Mouse (Mus musculus) stomach, embryonic 15.5 days (tissue): ENCODE data around the gene Myoz1. TPM values are rescaled to one million over a fixed set of nuclear protein-coding genes. Genes with fewer than 3 reads are reported as not detected.
"Not testable (repeated sequence)": the region's sequence is repeated elsewhere in the genome, so short reads cannot be mapped to it uniquely, and the experiment has no call there.

ENCODE experiments used
- ATAC-seq: fragments of 200-750 bp; cut with Nextera tagmentation; 2 replicates; pipeline ENCODE4 v1.8.0; 2017; ENCODE audit warnings: low read depth, moderate number of reproducible peaks, moderate TSS enrichment; ENCODE audit not compliant: insufficient read depth, low FRiP score
- H3K27ac ChIP-seq: fragments of 300-500 bp; sonication (generic); 2 replicates; pipeline ENCODE4 v1.5.1; 2015; ENCODE audit warnings: mild to moderate bottlenecking, inconsistent platforms
- H3K27me3 ChIP-seq: fragments of 300-500 bp; sonication (generic); replicated peaks from 2 replicates; pipeline ENCODE4 v1.6.1; 2015; ENCODE audit warnings: inconsistent platforms
- H3K36me3 ChIP-seq: fragments of 300-500 bp; sonication (generic); 2 replicates; pipeline ENCODE4 v1.6.1; 2015; ENCODE audit warnings: inconsistent platforms
- H3K4me1 ChIP-seq: fragments of 300-500 bp; sonication (generic); 2 replicates; pipeline ENCODE4 v1.6.1; 2015; ENCODE audit warnings: inconsistent platforms
- H3K4me2 ChIP-seq: fragments of 300-500 bp; sonication (generic); 2 replicates; pipeline ENCODE4 v1.6.1; 2015; ENCODE audit warnings: mild to moderate bottlenecking, inconsistent platforms
- H3K4me3 ChIP-seq: fragments of 300-500 bp; sonication (generic); replicated peaks from 2 replicates; pipeline ENCODE4 v1.5.1; 2015; ENCODE audit warnings: inconsistent platforms
- H3K9ac ChIP-seq: fragments of 300-500 bp; sonication (generic); 2 replicates; pipeline ENCODE4 v1.6.1; 2015; ENCODE audit warnings: inconsistent platforms
- H3K9me3 ChIP-seq: fragments of 300-500 bp; sonication (generic); 2 replicates; pipeline ENCODE4 v1.6.1; 2016; ENCODE audit warnings: inconsistent platforms
- WGBS: fragments of 180-500 bp; shearing (Covaris S2); methylation state at CpG from one replicate; pipeline ENCODE4 v1.1.7; 2015; 5-methylcytosine and 5-hydroxymethylcytosine counted together
- polyA plus RNA-seq: library from polyadenylated mRNA; unstranded; fragments of >200 nt; fragmentation: Nextera tagmentation; extraction: Ambion mirVana; gene quantifications from 2 replicates; pipeline ENCODE4 v1.2.1, GENCODE M21; 2015

The Myoz1 gene
- polyA plus RNA-seq, 1 experiment from 2014 or later: 0.23 TPM

DNA sequence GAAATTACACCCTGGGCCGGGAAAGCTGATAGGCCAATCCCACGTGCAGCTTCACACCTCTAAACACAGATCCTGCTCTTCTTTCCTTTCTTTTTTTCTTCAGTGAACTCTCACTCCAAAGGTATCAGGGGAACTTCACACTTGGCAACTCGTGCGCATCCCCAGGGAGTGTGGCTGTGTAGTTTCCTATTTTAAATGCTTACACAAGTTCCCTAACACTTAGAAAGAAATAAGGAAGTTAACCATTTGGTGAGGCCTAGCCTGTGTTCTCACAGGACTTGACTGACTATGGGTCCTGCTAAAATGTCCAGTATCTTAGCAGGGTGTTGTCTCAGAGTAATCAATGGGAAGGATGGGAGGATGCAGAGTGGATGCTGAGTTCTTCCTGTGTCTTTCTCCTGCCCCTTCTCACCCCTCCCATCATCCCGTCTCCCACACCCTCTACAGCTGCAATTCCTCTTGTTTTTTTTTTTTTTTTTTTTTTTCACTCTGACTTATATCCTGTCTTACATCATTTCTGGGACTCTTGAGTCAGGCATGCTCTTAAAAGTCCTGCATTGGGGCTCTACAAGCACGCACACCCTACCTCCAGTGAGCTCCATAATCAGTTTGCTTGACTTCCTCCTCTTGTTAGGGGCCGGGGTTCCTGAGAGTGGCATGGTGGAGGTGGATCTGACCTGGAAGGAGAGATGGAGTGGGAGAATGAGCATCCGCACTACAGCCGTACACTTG lies 1.5 kb downstream of the Myoz1 start:
- H3K4me1 ChIP-seq: no peaks in the 10 kb centered on the region
- ATAC-seq: no peak
- WGBS: 69% methylated on average over 9 of the region's 9 CpGs

DNA sequence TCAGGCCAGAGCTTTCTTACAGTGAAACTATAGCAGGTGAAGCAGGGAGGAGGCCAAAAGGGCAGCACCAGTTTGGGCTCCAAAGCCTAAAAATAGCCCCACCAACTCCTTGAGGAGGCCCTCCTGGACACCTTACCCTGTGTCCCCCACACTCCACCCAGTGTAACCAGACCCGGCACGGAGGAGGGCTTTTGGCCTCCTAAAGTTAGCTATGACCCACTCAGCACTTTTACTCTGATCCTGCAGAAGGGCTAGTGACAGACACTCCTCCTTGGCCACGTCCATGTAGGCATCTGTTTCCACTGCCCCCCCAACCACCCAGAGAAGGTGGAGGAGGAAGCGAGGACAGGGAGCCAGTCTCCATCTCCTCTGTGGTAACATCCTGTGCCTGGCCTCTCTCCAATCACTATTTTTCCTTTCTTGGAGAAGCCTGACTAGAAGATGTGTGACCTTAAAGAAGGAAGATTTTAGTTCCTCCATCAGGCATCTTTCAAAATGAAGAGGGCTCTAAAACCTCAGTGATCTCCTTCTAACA lies 4.6 kb downstream of the Myoz1 start:
- Histone ChIP-seq H3K4me3 (no peak overlapping the region), H3K9ac (no peak overlapping the region), H3K27ac (no peak overlapping the region), H3K36me3 (no peaks in the 10 kb centered on the region), H3K9me3 (no peaks in the 10 kb centered on the region), H3K4me1 (no peaks in the 10 kb centered on the region), H3K4me2 (no peak overlapping the region), H3K27me3 (no peaks in the 10 kb centered on the region)
- ATAC-seq: no peak
- 62% methylated on average over 4 of the region's 4 CpGs for WGBS

More for the DNA sequence above, 1.5 kb downstream of the Myoz1 start:
- no peaks in the 10 kb centered on the region for H3K36me3 ChIP-seq
- no peaks in the 10 kb centered on the region for H3K27me3 ChIP-seq
- H3K9me3 ChIP-seq: no peaks in the 10 kb centered on the region
- no peak overlapping the region for H3K4me3 ChIP-seq
- H3K4me2 ChIP-seq: no peak overlapping the region
- H3K9ac ChIP-seq: no peak overlapping the region
- no peak overlapping the region for H3K27ac ChIP-seq

DNA sequence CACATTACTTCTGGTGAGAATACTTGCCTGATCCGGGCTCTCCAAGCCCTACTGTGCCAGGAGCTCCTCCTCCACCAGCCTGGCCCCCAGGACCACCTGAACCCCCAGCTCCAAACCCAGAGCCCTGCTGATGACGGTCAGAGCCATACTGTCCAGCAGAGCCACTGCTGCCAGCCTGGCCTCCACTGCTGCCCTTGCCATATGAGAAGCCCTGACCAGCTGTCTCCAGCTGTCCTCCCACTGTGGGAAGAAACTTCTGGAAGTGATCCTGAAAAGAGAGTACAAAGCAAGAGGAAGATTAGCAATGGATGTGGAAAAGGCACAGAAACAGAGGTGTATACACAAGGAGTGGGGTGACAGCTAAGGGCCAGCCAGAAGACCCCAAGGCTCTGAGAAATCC lies 5.3 kb downstream of the Myoz1 start:
- H3K27me3 ChIP-seq: no peaks in the 10 kb centered on the region
- H3K9ac ChIP-seq: no peak overlapping the region
- no peaks in the 10 kb centered on the region for H3K9me3 ChIP-seq
- H3K4me3 ChIP-seq: no peak overlapping the region
- 75% methylated on average over 2 of the region's 2 CpGs for WGBS
- ATAC-seq: no peak
- no peaks in the 10 kb centered on the region for H3K4me1 ChIP-seq
- no peak overlapping the region for H3K4me2 ChIP-seq
- no peak overlapping the region for H3K27ac ChIP-seq
- no peaks in the 10 kb centered on the region for H3K36me3 ChIP-seq

DNA sequence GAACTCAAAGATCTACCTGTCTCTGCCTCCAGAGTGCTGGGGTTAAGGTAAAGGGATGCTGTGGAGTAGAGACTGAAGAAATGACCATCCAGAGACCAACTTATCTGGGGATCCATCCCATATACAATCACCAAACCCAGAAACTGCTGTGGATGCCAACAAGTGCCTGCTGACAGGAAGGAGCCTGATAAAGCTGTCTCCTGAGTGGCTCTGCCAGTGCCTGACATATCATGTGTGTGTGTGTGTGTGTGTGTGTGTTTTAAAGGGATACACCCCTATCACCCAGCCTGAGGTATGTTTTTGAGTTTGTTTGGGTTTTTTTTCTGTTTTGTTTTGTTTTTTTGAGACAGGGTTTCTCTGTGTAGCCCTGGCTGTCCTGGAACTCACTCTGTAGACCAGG lies 10.0 kb downstream of the Myoz1 start:
- no peak for ATAC-seq
- Histone ChIP-seq H3K4me2 (no peak overlapping the region), H3K9me3 (no peaks in the 10 kb centered on the region), H3K9ac (no peak overlapping the region), H3K4me1 (no peaks in the 10 kb centered on the region), H3K27me3 (no peaks in the 10 kb centered on the region), H3K4me3 (no peak overlapping the region), H3K36me3 (no peaks in the 10 kb centered on the region), H3K27ac (no peak overlapping the region)

DNA sequence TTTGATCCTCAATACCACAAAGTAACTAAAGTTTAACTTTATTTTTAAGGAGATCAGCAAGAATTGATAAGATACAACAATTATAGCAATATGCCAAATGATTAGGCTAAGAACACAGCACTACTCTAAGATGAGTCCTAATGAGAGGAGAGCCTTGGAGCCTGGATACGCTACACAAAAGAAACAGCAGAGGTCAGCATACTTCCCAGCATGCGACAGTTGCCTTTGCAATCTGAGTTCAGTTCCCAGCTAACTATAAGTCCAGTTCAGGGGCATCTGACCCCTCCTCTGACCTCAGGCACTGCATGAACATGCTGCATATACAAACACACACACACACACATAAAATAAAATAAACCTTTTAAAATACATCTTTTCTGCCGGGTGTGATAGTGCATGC lies 10.8 kb downstream of the Myoz1 start:
- no peak overlapping the region for H3K4me3 ChIP-seq
- H3K4me1 ChIP-seq: no peaks in the 10 kb centered on the region
- H3K27ac ChIP-seq: no peak overlapping the region
- no peaks in the 10 kb centered on the region for H3K27me3 ChIP-seq
- H3K9ac ChIP-seq: no peak overlapping the region
- no peak for ATAC-seq
- WGBS: 40% methylated on average over 3 of the region's 3 CpGs
- no peaks in the 10 kb centered on the region for H3K9me3 ChIP-seq
- no peaks in the 10 kb centered on the region for H3K36me3 ChIP-seq
- no peak overlapping the region for H3K4me2 ChIP-seq

DNA sequence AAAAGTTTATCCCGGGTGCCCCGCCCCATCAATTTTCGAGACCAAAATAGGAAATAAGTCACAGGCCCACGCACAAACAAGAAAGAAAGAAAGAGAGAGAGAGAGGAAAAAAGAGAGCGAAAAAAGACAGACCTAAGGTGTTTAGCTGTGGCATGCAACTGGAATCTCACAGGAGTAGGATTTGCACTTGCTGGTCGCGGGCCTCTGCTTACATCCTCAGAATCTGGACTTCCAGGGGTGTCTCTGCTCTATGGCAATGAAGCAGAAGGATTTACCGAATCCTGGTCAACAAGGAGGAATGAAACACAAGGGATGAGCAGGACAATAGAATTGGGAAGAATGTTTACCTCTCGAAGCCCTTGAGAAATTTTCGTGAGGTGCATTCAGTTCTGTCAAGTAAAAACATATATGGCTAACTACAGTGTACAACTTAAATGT lies 14.9 kb downstream of the Myoz1 start:
- Histone ChIP-seq H3K4me2 (peak overlapping the region; percentile 70), H3K4me1 (no peaks in the 10 kb centered on the region), H3K27me3 (no peaks in the 10 kb centered on the region), H3K4me3 (peak overlapping the region; percentile 88), H3K27ac (peak overlapping the region; percentile 94), H3K36me3 (no peaks in the 10 kb centered on the region), H3K9me3 (no peaks in the 10 kb centered on the region), H3K9ac (peak overlapping the region; percentile 75)
- ATAC-seq: no peak
- WGBS: 13% methylated on average over 10 of the region's 10 CpGs

DNA sequence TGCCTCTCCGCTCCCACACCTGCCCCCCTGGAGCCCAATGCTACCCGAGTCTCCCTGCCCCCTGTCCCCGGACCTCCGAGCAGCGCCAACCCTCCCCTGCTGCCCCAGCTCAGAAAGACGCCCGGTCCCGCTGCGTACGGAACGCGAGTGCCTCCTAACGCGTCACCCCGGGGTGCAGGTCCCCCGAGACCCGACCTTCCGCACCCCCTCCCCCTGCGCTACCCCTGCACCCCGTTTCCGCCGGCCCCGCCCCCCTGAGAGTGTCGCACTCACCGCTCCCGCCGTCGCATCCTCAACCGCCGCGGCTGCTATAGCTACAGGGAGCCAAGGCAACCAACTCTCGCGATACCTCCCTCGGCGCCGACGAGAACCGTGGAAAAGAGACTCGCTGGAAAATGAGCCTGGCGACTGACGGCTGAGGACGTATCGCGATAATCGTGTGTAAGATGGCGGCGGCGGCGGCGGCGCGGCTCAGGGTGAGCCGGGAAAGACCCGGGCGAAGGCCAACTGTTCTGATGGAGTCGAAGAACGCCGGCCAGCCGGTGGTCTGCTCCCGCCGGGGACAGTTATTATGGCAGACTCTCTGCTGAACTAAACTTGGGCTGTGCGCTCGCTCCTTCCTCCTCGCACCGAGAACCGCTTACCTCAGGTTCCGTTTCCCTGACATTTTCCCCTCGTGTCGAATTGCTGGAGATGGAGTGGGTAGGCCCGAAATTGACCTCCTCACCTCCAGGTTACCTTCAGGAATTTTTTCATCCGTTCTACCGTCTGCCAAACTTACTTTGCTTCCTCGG lies 15.5 kb downstream of the Myoz1 start, which contains the start of gene Usp54:
Gene Usp54 (minus strand): TSS at position 420 of the 794 bp plus-strand sequence.
- peak within 1 kb of the TSS; percentile 76 for H3K4me2 ChIP-seq
- H3K9ac ChIP-seq: peak within 1 kb of the TSS; percentile 75
- no peaks in the 10 kb centered on the region for H3K9me3 ChIP-seq
- H3K4me1 ChIP-seq: no peaks in the 10 kb centered on the region
- peak; percentile 95 for ATAC-seq
- no peaks in the 10 kb centered on the region for H3K36me3 ChIP-seq
- H3K27me3 ChIP-seq: no peaks in the 10 kb centered on the region
- peak within 1 kb of the TSS; percentile 88 for H3K4me3 ChIP-seq
- peak within 1 kb of the TSS; percentile 94 for H3K27ac ChIP-seq
- under 1% methylated on average over 73 of the region's 73 CpGs for WGBS

DNA sequence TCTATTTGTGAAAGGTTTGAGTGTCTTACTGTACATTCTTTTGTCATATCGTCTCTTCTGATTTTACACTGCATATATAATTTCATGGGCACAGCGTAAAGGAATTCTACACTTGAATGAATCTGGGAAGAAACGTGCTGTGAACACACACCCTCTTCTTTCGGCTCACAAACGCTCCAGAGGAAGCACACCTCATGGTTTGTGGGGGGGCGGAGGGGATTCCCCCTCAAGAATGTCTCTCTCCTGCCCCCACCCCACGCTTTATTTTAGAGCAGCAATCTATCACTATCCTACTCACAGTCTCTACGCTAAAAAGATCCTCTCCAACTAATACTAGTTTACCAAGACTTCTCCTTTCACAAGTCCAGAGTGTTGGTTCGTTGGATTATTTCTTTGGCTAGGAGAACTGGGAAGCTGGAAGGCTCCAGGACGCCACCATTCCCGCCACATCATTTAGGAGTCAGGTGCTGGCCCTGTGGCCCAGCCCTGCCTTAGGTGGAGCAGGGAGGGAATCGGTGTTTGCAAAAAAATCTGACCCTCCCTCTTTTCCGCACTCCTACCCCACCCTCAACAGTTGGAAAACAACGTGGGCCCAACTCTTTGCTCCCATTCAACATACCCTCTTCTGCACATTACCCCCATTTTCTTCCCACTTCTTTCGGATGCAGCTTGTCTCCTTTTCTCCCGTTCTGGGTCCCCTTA lies 16.3 kb downstream of the Myoz1 start:
- peak; percentile 50 for ATAC-seq
- 3% methylated on average over 16 of the region's 16 CpGs for WGBS
- H3K4me3 ChIP-seq: peak overlapping the region; percentile 88
- H3K9me3 ChIP-seq: no peaks in the 10 kb centered on the region
- H3K27ac ChIP-seq: peak overlapping the region; percentile 94
- H3K9ac ChIP-seq: peak overlapping the region; percentile 56
- H3K27me3 ChIP-seq: no peaks in the 10 kb centered on the region
- peak overlapping the region; percentile 76 for H3K4me2 ChIP-seq
- H3K36me3 ChIP-seq: no peaks in the 10 kb centered on the region
- no peaks in the 10 kb centered on the region for H3K4me1 ChIP-seq

DNA sequence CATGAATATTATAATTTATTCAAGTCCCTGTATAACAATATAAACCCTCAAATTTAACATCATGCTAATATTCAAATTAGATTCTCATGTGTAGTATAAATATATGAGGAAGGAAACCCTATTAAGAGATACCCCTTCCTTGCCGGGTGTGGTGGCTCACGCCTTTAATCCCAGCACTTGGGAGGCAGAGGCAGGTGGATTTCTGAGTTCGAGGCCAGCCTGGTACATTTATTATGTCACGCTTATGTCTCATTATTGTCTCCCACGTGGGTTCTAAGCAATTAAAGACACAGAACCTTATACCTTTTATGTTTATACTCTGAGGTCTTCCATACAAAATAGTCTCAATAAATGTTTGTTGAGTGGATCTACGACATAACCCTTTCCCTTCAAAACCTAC lies 17.6 kb downstream of the Myoz1 start:
- H3K27ac ChIP-seq: no peak overlapping the region
- no peaks in the 10 kb centered on the region for H3K9me3 ChIP-seq
- no peak for ATAC-seq
- no peaks in the 10 kb centered on the region for H3K4me1 ChIP-seq
- no peaks in the 10 kb centered on the region for H3K36me3 ChIP-seq
- no peak overlapping the region for H3K4me3 ChIP-seq
- H3K9ac ChIP-seq: no peak overlapping the region
- no peaks in the 10 kb centered on the region for H3K27me3 ChIP-seq
- H3K4me2 ChIP-seq: no peak overlapping the region
- WGBS: 88% methylated on average over 6 of the region's 6 CpGs

DNA sequence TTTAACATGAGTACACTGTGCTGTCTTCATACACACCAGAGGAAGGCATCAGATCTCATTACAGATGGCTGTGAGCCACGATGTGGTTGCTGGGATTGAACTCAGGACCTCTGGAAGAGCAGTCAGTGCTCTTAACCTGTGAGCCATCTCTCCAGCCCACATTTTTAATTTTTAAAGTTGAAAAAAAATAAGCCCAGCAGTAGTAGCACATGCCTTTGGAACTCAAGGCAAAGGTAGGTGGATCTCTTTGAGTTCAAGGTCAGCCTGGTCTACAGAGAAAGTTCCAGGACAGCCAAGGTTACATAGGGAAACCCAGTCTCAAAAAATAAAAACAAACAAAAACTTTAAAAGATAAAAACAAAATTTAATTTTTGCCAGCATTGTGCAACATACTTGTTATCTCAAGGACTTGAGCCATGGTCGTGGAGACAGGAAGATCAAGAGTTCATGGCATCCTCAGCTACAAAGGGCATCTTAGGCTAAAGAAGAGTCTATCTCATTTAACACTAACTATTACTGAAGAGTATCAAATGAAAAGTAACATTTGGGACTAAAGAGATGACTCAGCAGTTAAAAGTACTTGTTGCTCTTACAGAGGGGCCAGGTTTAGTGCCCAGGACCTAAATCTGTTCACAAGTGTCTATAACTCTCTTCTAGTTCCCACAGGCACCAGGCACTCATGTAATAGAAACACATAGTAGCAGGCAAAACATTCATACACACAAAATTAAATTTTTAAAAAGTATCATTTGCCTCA lies 18.3 kb downstream of the Myoz1 start:
- no peaks in the 10 kb centered on the region for H3K27me3 ChIP-seq
- ATAC-seq: no peak
- 81% methylated on average over 2 of the region's 2 CpGs for WGBS

DNA sequence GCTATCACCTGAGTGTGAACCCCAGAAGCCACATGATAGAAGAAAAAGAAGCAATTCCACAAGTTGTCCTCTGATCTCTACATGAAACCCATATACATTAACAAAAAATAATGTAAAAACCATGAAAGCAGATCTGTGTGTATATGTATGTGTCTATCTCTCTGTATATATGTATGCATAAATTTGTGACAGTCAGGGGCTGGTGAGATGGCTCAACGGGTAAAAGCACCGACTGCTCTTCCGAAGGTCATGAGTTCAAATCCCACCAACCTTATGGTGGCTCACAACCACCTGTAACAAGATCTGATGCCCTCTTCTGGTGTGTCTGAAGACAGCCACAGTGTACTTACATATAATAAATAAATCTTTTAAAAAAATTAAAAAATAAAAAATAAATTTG lies 19.4 kb downstream of the Myoz1 start:
- H3K4me3 ChIP-seq: not testable (repeated sequence)
- 94% methylated on average over 3 of the region's 3 CpGs for WGBS

More for the DNA sequence above, 18.3 kb downstream of the Myoz1 start:
- Histone ChIP-seq H3K4me2 (no peak overlapping the region), H3K36me3 (no peaks in the 10 kb centered on the region), H3K9me3 (no peaks in the 10 kb centered on the region), H3K4me3 (no peak overlapping the region), H3K4me1 (no peaks in the 10 kb centered on the region), H3K9ac (no peak overlapping the region), H3K27ac (no peak overlapping the region)

More for the DNA sequence above, 19.4 kb downstream of the Myoz1 start:
- not testable (repeated sequence) for H3K9me3 ChIP-seq, H3K4me2 ChIP-seq, H3K9ac ChIP-seq, H3K27me3 ChIP-seq, ATAC-seq, H3K4me1 ChIP-seq, H3K36me3 ChIP-seq, H3K27ac ChIP-seq
